Mouse (Mus musculus): ENCODE results near the gene Slc25a5. TPM values are rescaled to one million over a fixed set of nuclear protein-coding genes. Genes with fewer than 3 reads are reported as not detected.

The Slc25a5 gene
- 555 and 588 TPM in 2 replicates for polyA plus RNA-seq (2014; fragmentation: Nextera tagmentation; extraction: Ambion mirVana)

- H3K36me3 ChIP-seq (ENCODE audit: control insufficient read depth, insufficient read depth, low read length): 0 out of 2 replicates have a peak, but pooled peaks cover 9% of the 10 kb centered on the region
- H3K4me2 ChIP-seq (ENCODE audit: low read depth, low read length): peak within 1 kb of the TSS; percentile 54
- ATAC-seq (ENCODE audit: low read depth) (peak; percentile 97), DNase-seq (ENCODE audit: low spot score) (peak; percentile 92)
- peak within 1 kb of the TSS; percentile 62 for H3K4me3 ChIP-seq (ENCODE audit: low read depth, low read length)
- H3K27ac ChIP-seq (replicated peaks; ENCODE audit: low read depth, low read length): peak within 1 kb of the TSS; percentile 83
- no peaks in the 10 kb centered on the region for H3K9me3 ChIP-seq (ENCODE audit: control insufficient read depth, low read length)
- WGBS: 31% methylated on average over 34 of the region's 41 CpGs
- no peaks in the 10 kb centered on the region for H3K27me3 ChIP-seq (replicated peaks; ENCODE audit: control insufficient read depth, insufficient read depth, low read length)
- peak within 1 kb of the TSS; percentile 72 for H3K9ac ChIP-seq (ENCODE audit: low read depth, low read length)
- no peaks in the 10 kb centered on the region for H3K4me1 ChIP-seq (ENCODE audit: control insufficient read depth, insufficient read depth, low read length)
Measured at GRCm38 (mm10) chrX:36795424-36796162, at the start of gene Slc25a5. Gene Slc25a5, plus strand, starts transcription at chrX:36795651.

- Histone ChIP-seq H3K4me3 (ENCODE audit: low read depth, low read length) (no peak overlapping the region), H3K9me3 (ENCODE audit: control insufficient read depth, low read length) (no peaks in the 10 kb centered on the region), H3K27me3 (replicated peaks; ENCODE audit: control insufficient read depth, insufficient read depth, low read length) (no peaks in the 10 kb centered on the region), H3K4me2 (ENCODE audit: low read depth, low read length) (no peak overlapping the region), H3K4me1 (ENCODE audit: control insufficient read depth, insufficient read depth, low read length) (no peaks in the 10 kb centered on the region), H3K36me3 (ENCODE audit: control insufficient read depth, insufficient read depth, low read length) (no peaks in the 10 kb centered on the region), H3K9ac (ENCODE audit: low read depth, low read length) (no peak overlapping the region), H3K27ac (replicated peaks; ENCODE audit: low read depth, low read length) (no peak overlapping the region)
- WGBS: 61% methylated on average over 8 of the region's 8 CpGs
- ATAC-seq (ENCODE audit: low read depth): no peak
- no peak for DNase-seq (ENCODE audit: low spot score)
Measured at GRCm38 (mm10) chrX:36746789-36747188, 48.7 kb upstream of the Slc25a5 start.

DNA sequence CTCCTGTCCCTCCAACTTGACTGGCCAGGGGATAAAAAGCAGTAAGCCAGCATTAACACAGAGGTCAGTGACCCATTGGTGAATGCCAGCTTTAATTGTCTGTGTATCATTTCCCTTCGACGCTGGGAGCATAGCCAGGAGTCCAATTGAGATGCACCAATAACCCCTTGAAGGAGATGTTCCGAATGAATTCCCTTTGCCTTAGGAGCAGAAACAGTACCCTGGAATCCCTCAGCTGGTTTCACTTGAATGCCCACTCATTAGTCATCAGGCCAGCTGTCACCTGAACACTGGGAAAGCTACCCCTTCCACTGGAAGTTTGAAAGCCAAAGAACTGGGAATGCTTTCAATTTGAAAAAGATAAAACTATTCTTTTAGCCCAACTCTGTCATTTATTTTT is 46.9 kb upstream of the Slc25a5 start:
- H3K4me2 ChIP-seq (ENCODE audit: low read depth, low read length): no peak overlapping the region
- H3K9ac ChIP-seq (ENCODE audit: low read depth, low read length): no peak overlapping the region
- H3K9me3 ChIP-seq (ENCODE audit: control insufficient read depth, low read length): no peaks in the 10 kb centered on the region
- H3K4me3 ChIP-seq (ENCODE audit: low read depth, low read length): no peak overlapping the region
- no peak for DNase-seq (ENCODE audit: low spot score)
- H3K36me3 ChIP-seq (ENCODE audit: control insufficient read depth, insufficient read depth, low read length): no peaks in the 10 kb centered on the region
- no peaks in the 10 kb centered on the region for H3K27me3 ChIP-seq (replicated peaks; ENCODE audit: control insufficient read depth, insufficient read depth, low read length)
- no peaks in the 10 kb centered on the region for H3K4me1 ChIP-seq (ENCODE audit: control insufficient read depth, insufficient read depth, low read length)
- WGBS: 41% methylated on average over 3 of the region's 3 CpGs
- no peak for ATAC-seq (ENCODE audit: low read depth)
- H3K27ac ChIP-seq (replicated peaks; ENCODE audit: low read depth, low read length): no peak overlapping the region

DNA sequence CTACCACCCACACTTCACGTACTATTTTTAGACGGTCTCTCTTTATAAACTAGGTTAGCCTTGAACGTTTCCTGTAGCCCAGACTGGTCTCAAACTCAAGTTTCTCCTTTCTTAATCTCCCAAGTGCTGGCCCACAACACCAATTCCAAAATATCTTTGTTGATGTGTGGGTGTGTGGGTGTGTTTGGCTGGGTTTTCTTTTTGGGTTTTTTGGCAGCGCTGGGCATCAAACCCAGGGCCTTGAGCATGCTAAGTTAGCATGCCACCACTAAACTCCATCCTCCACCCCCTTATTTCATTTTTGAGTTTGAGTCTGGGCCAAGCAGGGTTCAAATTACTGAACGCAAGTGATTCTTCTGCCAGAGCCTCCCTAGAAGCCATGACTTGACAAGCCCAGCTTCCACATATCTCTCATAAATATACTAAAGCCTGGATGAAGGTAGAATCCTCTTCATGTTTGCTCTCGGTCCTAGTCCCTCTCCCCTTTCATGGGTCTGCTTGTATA is 46.1 kb upstream of the Slc25a5 start:
- no peaks in the 10 kb centered on the region for H3K4me1 ChIP-seq (ENCODE audit: control insufficient read depth, insufficient read depth, low read length)
- H3K9ac ChIP-seq (ENCODE audit: low read depth, low read length): no peak overlapping the region
- no peak overlapping the region for H3K4me2 ChIP-seq (ENCODE audit: low read depth, low read length)
- H3K36me3 ChIP-seq (ENCODE audit: control insufficient read depth, insufficient read depth, low read length): no peaks in the 10 kb centered on the region
- H3K27me3 ChIP-seq (replicated peaks; ENCODE audit: control insufficient read depth, insufficient read depth, low read length): no peaks in the 10 kb centered on the region
- ATAC-seq (ENCODE audit: low read depth) (no peak), DNase-seq (ENCODE audit: low spot score) (no peak)
- 61% methylated on average over 6 of the region's 6 CpGs for WGBS
- H3K9me3 ChIP-seq (ENCODE audit: control insufficient read depth, low read length): no peaks in the 10 kb centered on the region
- no peak overlapping the region for H3K27ac ChIP-seq (replicated peaks; ENCODE audit: low read depth, low read length)
- no peak overlapping the region for H3K4me3 ChIP-seq (ENCODE audit: low read depth, low read length)

GRCm38 (mm10) chrX:36750591-36750990 is 44.9 kb upstream of the Slc25a5 start:
- no peak overlapping the region for H3K4me3 ChIP-seq (ENCODE audit: low read depth, low read length)
- H3K9me3 ChIP-seq (ENCODE audit: control insufficient read depth, low read length): no peaks in the 10 kb centered on the region
- 45% methylated on average over 1 of the region's 1 CpGs for whole genome bisulfite sequencing
- H3K9ac ChIP-seq (ENCODE audit: low read depth, low read length): no peak overlapping the region
- H3K27ac ChIP-seq (replicated peaks; ENCODE audit: low read depth, low read length): no peak overlapping the region
- no peaks in the 10 kb centered on the region for H3K27me3 ChIP-seq (replicated peaks; ENCODE audit: control insufficient read depth, insufficient read depth, low read length)
- DNase-seq (ENCODE audit: low spot score): no peak
- no peaks in the 10 kb centered on the region for H3K36me3 ChIP-seq (ENCODE audit: control insufficient read depth, insufficient read depth, low read length)
- ATAC-seq (ENCODE audit: low read depth): no peak
- H3K4me2 ChIP-seq (ENCODE audit: low read depth, low read length): no peak overlapping the region
- no peaks in the 10 kb centered on the region for H3K4me1 ChIP-seq (ENCODE audit: control insufficient read depth, insufficient read depth, low read length)

DNA sequence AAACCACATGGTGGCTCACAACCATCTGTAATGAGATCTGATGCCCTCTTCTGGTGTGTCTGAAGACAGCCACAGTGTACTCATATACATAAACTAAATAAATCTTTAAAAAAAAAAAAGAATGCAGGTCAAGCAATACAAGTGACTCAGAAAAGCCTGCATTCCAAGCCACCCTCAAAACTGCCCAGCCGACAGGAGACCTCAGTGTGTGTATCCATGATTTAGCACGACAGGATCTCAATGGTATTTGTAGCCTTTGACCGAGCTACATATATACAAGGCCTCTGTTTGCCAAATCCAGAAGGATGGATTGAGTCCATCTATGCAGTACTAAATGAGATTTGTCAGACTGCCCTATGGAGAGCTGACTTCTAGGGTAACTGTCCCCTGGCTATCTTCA is 42.9 kb upstream of the Slc25a5 start:
- no peak for ATAC-seq (ENCODE audit: low read depth)
- no peak overlapping the region for H3K27ac ChIP-seq (replicated peaks; ENCODE audit: low read depth, low read length)
- no peaks in the 10 kb centered on the region for H3K9me3 ChIP-seq (ENCODE audit: control insufficient read depth, low read length)
- 91% methylated on average over 3 of the region's 3 CpGs for WGBS
- H3K4me3 ChIP-seq (ENCODE audit: low read depth, low read length): no peak overlapping the region
- H3K4me1 ChIP-seq (ENCODE audit: control insufficient read depth, insufficient read depth, low read length): no peaks in the 10 kb centered on the region
- no peaks in the 10 kb centered on the region for H3K36me3 ChIP-seq (ENCODE audit: control insufficient read depth, insufficient read depth, low read length)
- H3K4me2 ChIP-seq (ENCODE audit: low read depth, low read length): no peak overlapping the region
- H3K27me3 ChIP-seq (replicated peaks; ENCODE audit: control insufficient read depth, insufficient read depth, low read length): no peaks in the 10 kb centered on the region
- DNase-seq (ENCODE audit: low spot score): no peak
- no peak overlapping the region for H3K9ac ChIP-seq (ENCODE audit: low read depth, low read length)

GRCm38 (mm10) chrX:36757796-36758472 is 37.5 kb upstream of the Slc25a5 start:
- ATAC-seq (ENCODE audit: low read depth) (no peak), DNase-seq (ENCODE audit: low spot score) (no peak)
- Histone ChIP-seq H3K9ac (ENCODE audit: low read depth, low read length) (no peak overlapping the region), H3K36me3 (ENCODE audit: control insufficient read depth, insufficient read depth, low read length) (no peaks in the 10 kb centered on the region), H3K4me1 (ENCODE audit: control insufficient read depth, insufficient read depth, low read length) (no peaks in the 10 kb centered on the region), H3K27me3 (replicated peaks; ENCODE audit: control insufficient read depth, insufficient read depth, low read length) (no peaks in the 10 kb centered on the region), H3K9me3 (ENCODE audit: control insufficient read depth, low read length) (no peaks in the 10 kb centered on the region), H3K4me2 (ENCODE audit: low read depth, low read length) (no peak overlapping the region), H3K27ac (replicated peaks; ENCODE audit: low read depth, low read length) (no peak overlapping the region), H3K4me3 (ENCODE audit: low read depth, low read length) (no peak overlapping the region)
- WGBS: 69% methylated on average over 7 of the region's 7 CpGs

GRCm38 (mm10) chrX:36758566-36758965 is 36.9 kb upstream of the Slc25a5 start:
- DNase-seq (ENCODE audit: low spot score): no peak
- no peaks in the 10 kb centered on the region for H3K4me1 ChIP-seq (ENCODE audit: control insufficient read depth, insufficient read depth, low read length)
- H3K9ac ChIP-seq (ENCODE audit: low read depth, low read length): no peak overlapping the region
- ATAC-seq (ENCODE audit: low read depth): no peak
- no peak overlapping the region for H3K4me3 ChIP-seq (ENCODE audit: low read depth, low read length)
- H3K27me3 ChIP-seq (replicated peaks; ENCODE audit: control insufficient read depth, insufficient read depth, low read length): no peaks in the 10 kb centered on the region
- 63% methylated on average over 6 of the region's 6 CpGs for WGBS
- no peaks in the 10 kb centered on the region for H3K9me3 ChIP-seq (ENCODE audit: control insufficient read depth, low read length)
- H3K4me2 ChIP-seq (ENCODE audit: low read depth, low read length): no peak overlapping the region
- no peaks in the 10 kb centered on the region for H3K36me3 ChIP-seq (ENCODE audit: control insufficient read depth, insufficient read depth, low read length)
- H3K27ac ChIP-seq (replicated peaks; ENCODE audit: low read depth, low read length): no peak overlapping the region

Measured in embryonic facial prominence, embryonic 14.5 days (tissue).